Mouse (Mus musculus): Measurements from ENCODE around the gene Mex3d. TPM values are rescaled to one million over a fixed set of nuclear protein-coding genes. Genes with fewer than 3 reads are reported as not detected.
"Not testable (repeated sequence)": the region's sequence is repeated elsewhere in the genome, so short reads cannot be mapped to it uniquely, and the experiment has no call there.

Mex3d gene
- polyA plus RNA-seq, 1 experiment: not detected

GRCm38 (mm10) chr10:80356737-80357136 lies 30.7 kb downstream of the Mex3d start:
- WGBS: 2% methylated on average over 34 of the region's 34 CpGs

GRCm38 (mm10) chr10:80356001-80356682 lies 31.3 kb downstream of the Mex3d start, which contains the start of gene Plk5:
TSS of gene Plk5 (plus strand) at chr10:80356459.
- Histone ChIP-seq H3K4me1 (ENCODE audit: control insufficient read depth, insufficient read depth, low read length) (peaks cover 28% of the 10 kb centered on the region), H3K27ac (ENCODE audit: insufficient read depth, low read depth, low read length) (no peak within 1 kb of the TSS), H3K4me3 (ENCODE audit: insufficient read depth, low read depth, low read length) (peak within 1 kb of the TSS; percentile 46)
- TF ChIP-seq POLR2A (IDR thresholded peaks at IDR 0.05; ENCODE audit: insufficient read depth, low read depth, low read length) (0 out of 2 replicates have a peak, but pooled peaks have one; percentile 10), CTCF (IDR thresholded peaks at IDR 0.05; ENCODE audit: insufficient read depth, low read depth, low read length) (no peak)
- 2% methylated on average over 53 of the region's 53 CpGs for WGBS

More at GRCm38 (mm10) chr10:80356737-80357136, 30.7 kb downstream of the Mex3d start:
- no peak for TF ChIP-seq CTCF (IDR thresholded peaks at IDR 0.05; ENCODE audit: insufficient read depth, low read depth, low read length)
- 0 out of 2 replicates have a peak, but pooled peaks have one; percentile 1 for TF ChIP-seq POLR2A (IDR thresholded peaks at IDR 0.05; ENCODE audit: insufficient read depth, low read depth, low read length)
- peak overlapping the region; percentile 46 for H3K4me3 ChIP-seq (ENCODE audit: insufficient read depth, low read depth, low read length)
- no peak overlapping the region for H3K27ac ChIP-seq (ENCODE audit: insufficient read depth, low read depth, low read length)
- peaks cover 28% of the 10 kb centered on the region for H3K4me1 ChIP-seq (ENCODE audit: control insufficient read depth, insufficient read depth, low read length)

- Histone ChIP-seq H3K27ac (ENCODE audit: insufficient read depth, low read depth, low read length) (no peak overlapping the region), H3K4me3 (ENCODE audit: insufficient read depth, low read depth, low read length) (no peak overlapping the region)
These were observed 32.0 kb downstream of the Mex3d start for GRCm38 (mm10) chr10:80355431-80355830.

GRCm38 (mm10) chr10:80352727-80353126 lies 34.7 kb downstream of the Mex3d start:
- no peak overlapping the region for H3K27ac ChIP-seq (ENCODE audit: insufficient read depth, low read depth, low read length)
- WGBS: 78% methylated on average over 8 of the region's 8 CpGs
- H3K4me1 ChIP-seq (ENCODE audit: control insufficient read depth, insufficient read depth, low read length): peaks cover 34% of the 10 kb centered on the region
- H3K4me3 ChIP-seq (ENCODE audit: insufficient read depth, low read depth, low read length): no peak overlapping the region
- TF ChIP-seq CTCF (IDR thresholded peaks at IDR 0.05; ENCODE audit: insufficient read depth, low read depth, low read length) (no peak), POLR2A (IDR thresholded peaks at IDR 0.05; ENCODE audit: insufficient read depth, low read depth, low read length) (no peak)

More at GRCm38 (mm10) chr10:80355431-80355830, 32.0 kb downstream of the Mex3d start:
- TF ChIP-seq CTCF (IDR thresholded peaks at IDR 0.05; ENCODE audit: insufficient read depth, low read depth, low read length): no peak
- TF ChIP-seq POLR2A (IDR thresholded peaks at IDR 0.05; ENCODE audit: insufficient read depth, low read depth, low read length): no peak
- WGBS: 27% methylated on average over 9 of the region's 9 CpGs
- H3K4me1 ChIP-seq (ENCODE audit: control insufficient read depth, insufficient read depth, low read length): peaks cover 28% of the 10 kb centered on the region

GRCm38 (mm10) chr10:80351896-80352295 lies 35.6 kb downstream of the Mex3d start:
- H3K4me1 ChIP-seq (ENCODE audit: control insufficient read depth, insufficient read depth, low read length): peaks cover 31% of the 10 kb centered on the region
- no peak overlapping the region for H3K27ac ChIP-seq (ENCODE audit: insufficient read depth, low read depth, low read length)
- H3K4me3 ChIP-seq (ENCODE audit: insufficient read depth, low read depth, low read length): no peak overlapping the region
- WGBS: 36% methylated on average over 11 of the region's 11 CpGs
- TF ChIP-seq CTCF (IDR thresholded peaks at IDR 0.05; ENCODE audit: insufficient read depth, low read depth, low read length) (no peak), POLR2A (IDR thresholded peaks at IDR 0.05; ENCODE audit: insufficient read depth, low read depth, low read length) (no peak)

GRCm38 (mm10) chr10:80350292-80350691 lies 37.2 kb downstream of the Mex3d start:
- Histone ChIP-seq H3K4me3 (ENCODE audit: insufficient read depth, low read depth, low read length) (no peak overlapping the region), H3K4me1 (ENCODE audit: control insufficient read depth, insufficient read depth, low read length) (peaks cover 18% of the 10 kb centered on the region), H3K27ac (ENCODE audit: insufficient read depth, low read depth, low read length) (no peak overlapping the region)
- TF ChIP-seq POLR2A (IDR thresholded peaks at IDR 0.05; ENCODE audit: insufficient read depth, low read depth, low read length): no peak
- TF ChIP-seq CTCF (IDR thresholded peaks at IDR 0.05; ENCODE audit: insufficient read depth, low read depth, low read length): peak; percentile 86
- WGBS: 7% methylated on average over 7 of the region's 7 CpGs

- H3K4me1 ChIP-seq (ENCODE audit: control insufficient read depth, insufficient read depth, low read length): peaks cover 27% of the 10 kb centered on the region
- no peak for TF ChIP-seq POLR2A (IDR thresholded peaks at IDR 0.05; ENCODE audit: insufficient read depth, low read depth, low read length)
- no peak for TF ChIP-seq CTCF (IDR thresholded peaks at IDR 0.05; ENCODE audit: insufficient read depth, low read depth, low read length)
- 20% methylated on average over 26 of the region's 26 CpGs for WGBS
- H3K4me3 ChIP-seq (ENCODE audit: insufficient read depth, low read depth, low read length): no peak overlapping the region
- H3K27ac ChIP-seq (ENCODE audit: insufficient read depth, low read depth, low read length): no peak overlapping the region
These were observed 38.5 kb downstream of the Mex3d start for GRCm38 (mm10) chr10:80348981-80349380.

GRCm38 (mm10) chr10:80348244-80348781 lies 39.1 kb downstream of the Mex3d start, which contains the start of gene Adamtsl5:
TSS of gene Adamtsl5 (minus strand) at chr10:80348412.
- H3K27ac ChIP-seq (ENCODE audit: insufficient read depth, low read depth, low read length): no peak within 1 kb of the TSS
- H3K4me1 ChIP-seq (ENCODE audit: control insufficient read depth, insufficient read depth, low read length): peaks cover 32% of the 10 kb centered on the region
- TF ChIP-seq POLR2A (IDR thresholded peaks at IDR 0.05; ENCODE audit: insufficient read depth, low read depth, low read length) (no peak), CTCF (IDR thresholded peaks at IDR 0.05; ENCODE audit: insufficient read depth, low read depth, low read length) (peak; percentile 67)
- H3K4me3 ChIP-seq (ENCODE audit: insufficient read depth, low read depth, low read length): peak within 1 kb of the TSS; percentile 22
- 1% methylated on average over 42 of the region's 42 CpGs for WGBS

GRCm38 (mm10) chr10:80347514-80347967 lies 39.9 kb downstream of the Mex3d start:
- no peak overlapping the region for H3K27ac ChIP-seq (ENCODE audit: insufficient read depth, low read depth, low read length)
- no peak for TF ChIP-seq POLR2A (IDR thresholded peaks at IDR 0.05; ENCODE audit: insufficient read depth, low read depth, low read length)
- TF ChIP-seq CTCF (IDR thresholded peaks at IDR 0.05; ENCODE audit: insufficient read depth, low read depth, low read length): no peak
- H3K4me3 ChIP-seq (ENCODE audit: insufficient read depth, low read depth, low read length): peak overlapping the region; percentile 22; the same call in 1 of the 2 replicates
- WGBS: 10% methylated on average over 17 of the region's 17 CpGs
- peaks cover 38% of the 10 kb centered on the region for H3K4me1 ChIP-seq (ENCODE audit: control insufficient read depth, insufficient read depth, low read length)

GRCm38 (mm10) chr10:80345929-80346328 lies 41.5 kb downstream of the Mex3d start:
- WGBS: 89% methylated on average over 6 of the region's 6 CpGs
- not testable (repeated sequence) for H3K27ac ChIP-seq (ENCODE audit: insufficient read depth, low read depth, low read length); H3K4me3 ChIP-seq (ENCODE audit: insufficient read depth, low read depth, low read length)
- H3K4me1 ChIP-seq (ENCODE audit: control insufficient read depth, insufficient read depth, low read length): peaks cover 48% of the 10 kb centered on the region

Measured in olfactory bulb, adult 2 months (tissue).